10 mouse cellular contexts compared by ENCODE assay signal in genomic region chr17:45544873-45545277, GRCm38 (mm10). TPM values are rescaled to one million over a fixed set of nuclear protein-coding genes. Genes with fewer than 3 reads are reported as not detected.
DNase-seq lines count a peak whose midpoint lies in the region; ATAC-seq and TF ChIP-seq lines count a peak whose summit lies in the region.
"Had no signal": no experiment of that assay in that cellular context is flagged by ENCODE, and none has a peak within 500 bp of the region (broad histone marks: within the 10 kb centered on the region; RNA-seq: fewer than 3 reads in every experiment).

No protein-coding gene starts in this region.

- no peak for TF ChIP-seq CTCF in intestine, postnatal 0 days (IDR thresholded peaks at IDR 0.05; ENCODE audit: low read depth)

- ATAC-seq in heart, embryonic 12.5 days (ENCODE audit: insufficient number of reproducible peaks, low FRiP score), result no peak
- no peak for ATAC-seq in intestine, postnatal 0 days

- H3K4me3 ChIP-seq in heart, embryonic 12.5 days, result peak overlapping the region; percentile 30
- peak overlapping the region; percentile 24 for H3K4me3 ChIP-seq in intestine, postnatal 0 days (ENCODE audit: low read depth, low read length)

- no peaks in the 10 kb centered on the region for H3K36me3 ChIP-seq in heart, embryonic 12.5 days
- H3K36me3 ChIP-seq in intestine, postnatal 0 days (ENCODE audit: control insufficient read depth, insufficient read depth), result peaks cover 3% of the 10 kb centered on the region; the same call in 1 of the 2 replicates

- H3K27me3 ChIP-seq in heart, embryonic 12.5 days (replicated peaks), result peaks cover 99% of the 10 kb centered on the region
- peaks cover 77% of the 10 kb centered on the region for H3K27me3 ChIP-seq in intestine, postnatal 0 days (replicated peaks; ENCODE audit: control insufficient read depth, insufficient read depth, low read length)

- no peak overlapping the region for H3K27ac ChIP-seq in heart, embryonic 12.5 days (ENCODE audit: poor library complexity, severe bottlenecking)
- H3K27ac ChIP-seq in intestine, postnatal 0 days (ENCODE audit: low read depth, low read length), result no peak overlapping the region

- WGBS in heart, embryonic 12.5 days, result 2% methylated on average over 46 of the region's 46 CpGs
- 28% methylated on average over 46 of the region's 46 CpGs for WGBS in intestine, postnatal 0 days

- H3K9me3 ChIP-seq in heart, embryonic 12.5 days (replicated peaks), result no peaks in the 10 kb centered on the region
- no peaks in the 10 kb centered on the region for H3K9me3 ChIP-seq in intestine, postnatal 0 days (ENCODE audit: control insufficient read depth)

- no peak overlapping the region for H3K9ac ChIP-seq in heart, embryonic 12.5 days
- no peak overlapping the region for H3K9ac ChIP-seq in intestine, postnatal 0 days (ENCODE audit: low read depth, low read length)

- intact Hi-C loops in heart, postnatal 25 days (cut with DNase I), result no loop called here
- intact Hi-C loops in gastrocnemius, postnatal 36 days (cut with DNase I), result no loop called here

- DNase-seq in heart, postnatal 25 days (ENCODE audit: low spot score), result no peak
- DNase-seq in thymus, postnatal 4 days, result peak; percentile 37
- no peak for DNase-seq in thymus, postnatal 0 days (ENCODE audit: low spot score)
- no peak for DNase-seq in ovary, postnatal 36 days (ENCODE audit: low spot score)
- no peak for DNase-seq in T-cell, adult 2 months (ENCODE audit: low spot score)
- DNase-seq in gastrocnemius, postnatal 36 days, result no peak
- DNase-seq: lung, postnatal 10 days had no signal

- H3K4me2 ChIP-seq in heart, embryonic 12.5 days, result peak overlapping the region; percentile 68
- peak overlapping the region; percentile 35 for H3K4me2 ChIP-seq in intestine, postnatal 0 days (replicated peaks; ENCODE audit: low read depth)

- peaks cover 28% of the 10 kb centered on the region for H3K4me1 ChIP-seq in heart, embryonic 12.5 days (replicated peaks)
- no peaks in the 10 kb centered on the region for H3K4me1 ChIP-seq in intestine, postnatal 0 days (replicated peaks; ENCODE audit: control insufficient read depth, insufficient read depth, low read length)

RNA-seq across cellular contexts. Expression of gene Tmem151b, which starts 4.6 kb away (rescaled TPM):
- polyA plus RNA-seq in heart, embryonic 12.5 days (2016; fragmentation: Nextera tagmentation; extraction: Ambion mirVana), result 1.4 and 1.6 TPM in 2 replicates
- under 1 TPM in 1 of 2 experiments, not detected in 1; 0.05 TPM for total RNA-seq in heart, postnatal 25 days (2021)
- polyA plus RNA-seq in thymus, postnatal 0 days (2015; fragmentation: Nextera tagmentation; extraction: Ambion mirVana), result 19.0 and 19.6 TPM in 2 replicates
- 0.68 TPM in 2 replicates for polyA plus RNA-seq in intestine, postnatal 0 days (2015; fragmentation: Nextera tagmentation; extraction: Ambion mirVana)
- total RNA-seq in gastrocnemius, postnatal 36 days (2021), result under 1 TPM in 1 of 2 experiments, not detected in 1; 0.13 TPM

RNA-seq across cellular contexts. Expression of gene Nfkbie, which starts 10.6 kb away (rescaled TPM):
- polyA plus RNA-seq in heart, embryonic 12.5 days (2016; fragmentation: Nextera tagmentation; extraction: Ambion mirVana), result 2.5 and 3.1 TPM in 2 replicates
- 1 to 10 TPM; 1.3 to 1.4 TPM for total RNA-seq in heart, postnatal 25 days (2021)
- polyA plus RNA-seq in thymus, postnatal 0 days (2015; fragmentation: Nextera tagmentation; extraction: Ambion mirVana), result 70.4 and 80.2 TPM in 2 replicates
- 3.8 and 4.0 TPM in 2 replicates for polyA plus RNA-seq in intestine, postnatal 0 days (2015; fragmentation: Nextera tagmentation; extraction: Ambion mirVana)
- under 1 TPM; 0.64 to 0.79 TPM for total RNA-seq in gastrocnemius, postnatal 36 days (2021)

RNA-seq across cellular contexts. Expression of gene Slc35b2, which starts 18.8 kb away (rescaled TPM):
- polyA plus RNA-seq in heart, embryonic 12.5 days (2016; fragmentation: Nextera tagmentation; extraction: Ambion mirVana), result 85.6 and 89.6 TPM in 2 replicates
- 10 to 100 TPM; 23.7 to 24.3 TPM for total RNA-seq in heart, postnatal 25 days (2021)
- 95.8 and 96.9 TPM in 2 replicates for polyA plus RNA-seq in thymus, postnatal 0 days (2015; fragmentation: Nextera tagmentation; extraction: Ambion mirVana)
- 77.7 and 79.5 TPM in 2 replicates for polyA plus RNA-seq in intestine, postnatal 0 days (2015; fragmentation: Nextera tagmentation; extraction: Ambion mirVana)
- total RNA-seq in gastrocnemius, postnatal 36 days (2021), result 10 to 100 TPM; 17.3 to 21.4 TPM

RNA-seq across cellular contexts. Expression of gene Tcte1, which starts 21.6 kb away (rescaled TPM):
- polyA plus RNA-seq in heart, embryonic 12.5 days (2016; fragmentation: Nextera tagmentation; extraction: Ambion mirVana), result 0.15 and 0.20 TPM in 2 replicates
- not detected for total RNA-seq in heart, postnatal 25 days (2021)
- 1.3 and 3.0 TPM in 2 replicates for polyA plus RNA-seq in thymus, postnatal 0 days (2015; fragmentation: Nextera tagmentation; extraction: Ambion mirVana)
- not detected in 2 replicates for polyA plus RNA-seq in intestine, postnatal 0 days (2015; fragmentation: Nextera tagmentation; extraction: Ambion mirVana)
- total RNA-seq in gastrocnemius, postnatal 36 days (2021), result not detected
- total RNA-seq: CH12.LX had no signal

RNA-seq across cellular contexts. Expression of gene Hsp90ab1, which starts 28.2 kb away (rescaled TPM):
- polyA plus RNA-seq in heart, embryonic 12.5 days (2016; fragmentation: Nextera tagmentation; extraction: Ambion mirVana), result 1,306 and 1,316 TPM in 2 replicates
- total RNA-seq in heart, postnatal 25 days (2021), result 1,000 to 10,000 TPM; 1,042 to 1,257 TPM
- 1,223 and 1,279 TPM in 2 replicates for polyA plus RNA-seq in thymus, postnatal 0 days (2015; fragmentation: Nextera tagmentation; extraction: Ambion mirVana)
- 483 and 505 TPM in 2 replicates for polyA plus RNA-seq in intestine, postnatal 0 days (2015; fragmentation: Nextera tagmentation; extraction: Ambion mirVana)
- 100 to 1,000 TPM; 866 to 924 TPM for total RNA-seq in gastrocnemius, postnatal 36 days (2021)

Comparison
In these comparisons a context has a peak if more than half of its experiments do, and no peak if none do; other contexts are left out.
1. RNA of gene Nfkbie, which starts 10.6 kb away (polyA plus RNA-seq): 70.4 to 80.2 TPM in thymus, postnatal 0 days; 3.8 to 4.0 TPM in intestine, postnatal 0 days and 2.5 to 3.1 TPM in heart, embryonic 12.5 days; every median in the first group is over 10 times any median in the second.